Mouse (Mus musculus): Measurements from ENCODE around the gene Agmo. TPM values are rescaled to one million over a fixed set of nuclear protein-coding genes. Genes with fewer than 3 reads are reported as not detected.

Agmo gene
- polyA plus RNA-seq, 1 experiment: 0.40 TPM

- Histone ChIP-seq H3K4me3 (ENCODE audit: control insufficient read depth, low read depth, low read length) (no peak overlapping the region), H3K27ac (ENCODE audit: control insufficient read depth, insufficient read depth, low read depth, low read length) (no peak overlapping the region), H3K4me1 (ENCODE audit: control insufficient read depth, insufficient read depth, low read length) (no peaks in the 10 kb centered on the region), H3K27me3 (ENCODE audit: control insufficient read depth, insufficient read depth, low read length) (no peaks in the 10 kb centered on the region), H3K36me3 (ENCODE audit: control insufficient read depth, insufficient read depth, low read length) (no peaks in the 10 kb centered on the region)
- TF ChIP-seq POLR2A (IDR thresholded peaks at IDR 0.05; ENCODE audit: control insufficient read depth, low read depth, low read length) (no peak), CTCF (IDR thresholded peaks at IDR 0.05; ENCODE audit: control insufficient read depth, insufficient read depth, insufficient replicate concordance, low read depth, low read length) (no peak)
Measured at GRCm38 (mm10) chr12:37624078-37624477, 382.6 kb downstream of the Agmo start.

Other genes with a start within 250 kb of the Agmo start
- gene Meox2, start 133.1 kb upstream of the Agmo start, polyA plus RNA-seq (2012; rRNA removed): 0.06 TPM in 1 of 2 replicates, not detected in the other

Measured in testis, adult 2 months (tissue).